ENCODE assay signal across 23 mouse cellular contexts in the genomic region with DNA sequence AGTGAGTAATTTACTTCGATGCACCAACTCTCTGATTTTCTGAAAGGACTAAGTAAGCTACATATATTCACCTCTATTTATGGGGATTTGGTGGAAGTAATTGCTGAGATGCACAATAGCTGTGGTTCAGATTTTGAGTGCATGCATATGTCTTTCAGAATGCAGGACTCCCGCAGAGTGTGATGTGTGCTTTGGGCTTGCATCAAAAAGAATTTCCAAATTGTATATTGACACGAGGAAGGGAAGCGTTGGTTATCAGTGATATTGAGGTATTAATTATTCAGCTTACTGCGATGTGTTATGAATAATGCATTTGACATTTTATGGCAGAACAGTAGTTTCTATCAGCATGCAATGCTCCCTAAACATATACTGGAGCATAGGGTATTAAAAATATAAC.
"Had no signal": no experiment of that assay in that cellular context is flagged by ENCODE, and none has a peak within 500 bp of the region (broad histone marks: within the 10 kb centered on the region; RNA-seq: fewer than 3 reads in every experiment).

No protein-coding gene starts in this region.

- DNase-seq: gastrocnemius, adult 2 months; gastrocnemius, postnatal 10 days; gastrocnemius, postnatal 25 days; heart, adult 18-20 months; heart, postnatal 10 days; heart, postnatal 4 days; kidney, adult 18-20 months; kidney, adult 8-10 months; kidney, postnatal 10 days; kidney, postnatal 25 days; kidney, postnatal 4 days had no signal

- H3K4me2 ChIP-seq: heart, embryonic 12.5 days; hindbrain, embryonic 14.5 days; intestine, embryonic 15.5 days; limb, embryonic 13.5 days; limb, embryonic 15.5 days had no signal

- H3K4me1 ChIP-seq: heart, embryonic 10.5 days; heart, embryonic 12.5 days; intestine, embryonic 15.5 days; limb, embryonic 13.5 days; limb, embryonic 15.5 days had no signal

- H3K4me3 ChIP-seq: gastrocnemius, adult 2 months; heart, embryonic 10.5 days; heart, embryonic 12.5 days; hindbrain, embryonic 10.5 days; intestine, embryonic 15.5 days; layer of hippocampus, adult 2 months; left cerebral cortex, adult 2 months; limb, embryonic 13.5 days; limb, embryonic 15.5 days had no signal

- H3K36me3 ChIP-seq: heart, embryonic 10.5 days; heart, embryonic 12.5 days; hindbrain, embryonic 10.5 days; intestine, embryonic 15.5 days; limb, embryonic 13.5 days; limb, embryonic 15.5 days had no signal

- H3K9me3 ChIP-seq: heart, embryonic 10.5 days; heart, embryonic 12.5 days; hindbrain, embryonic 10.5 days; intestine, embryonic 15.5 days; limb, embryonic 13.5 days; limb, embryonic 15.5 days had no signal

- ATAC-seq: hindbrain, embryonic 16.5 days; inflammation-experienced regulatory T-cells, adult 6 months; intestine, embryonic 15.5 days; intestine, postnatal 0 days had no signal

- H3K9ac ChIP-seq: heart, embryonic 12.5 days; hindbrain, embryonic 14.5 days; intestine, embryonic 15.5 days; limb, embryonic 13.5 days; limb, embryonic 15.5 days had no signal

- H3K27ac ChIP-seq: gastrocnemius, adult 2 months; heart, embryonic 10.5 days; hindbrain, embryonic 10.5 days; hindbrain, embryonic 14.5 days; intestine, embryonic 15.5 days; layer of hippocampus, adult 2 months; left cerebral cortex, adult 2 months; limb, embryonic 13.5 days; limb, embryonic 15.5 days had no signal

- H3K27me3 ChIP-seq: heart, embryonic 12.5 days; intestine, embryonic 15.5 days; limb, embryonic 13.5 days; limb, embryonic 15.5 days had no signal
